In genomic region chr9:13467745-13468144, GRCm38 (mm10) we compare ENCODE assay signal across 27 mouse cellular contexts. TPM values are rescaled to one million over a fixed set of nuclear protein-coding genes. Genes with fewer than 3 reads are reported as not detected.
DNase-seq lines count a peak whose midpoint lies in the region; ATAC-seq and TF ChIP-seq lines count a peak whose summit lies in the region.
"Had no signal": no experiment of that assay in that cellular context is flagged by ENCODE, and none has a peak within 500 bp of the region (broad histone marks: within the 10 kb centered on the region; RNA-seq: fewer than 3 reads in every experiment).

No protein-coding gene starts in this region.

- H3K4me3 ChIP-seq in heart, adult 2 months, result no peak overlapping the region
- H3K4me3 ChIP-seq in kidney, adult 2 months (ENCODE audit: insufficient read depth, low read depth, low read length), result no peak overlapping the region
- no peak overlapping the region for H3K4me3 ChIP-seq in kidney, embryonic 14.5 days (ENCODE audit: low read length)
- H3K4me3 ChIP-seq: embryonic facial prominence, embryonic 12.5 days; hindbrain, embryonic 10.5 days; limb, embryonic 13.5 days; liver, embryonic 13.5 days had no signal

- TF ChIP-seq POLR2A in heart, adult 2 months (IDR thresholded peaks at IDR 0.05; ENCODE audit: insufficient read depth, low read depth, low read length), result no peak
- no peak for TF ChIP-seq POLR2A in kidney, adult 2 months (IDR thresholded peaks at IDR 0.05; ENCODE audit: low read depth, low read length)

- no peak overlapping the region for H3K9ac ChIP-seq in heart, adult 2 months (ENCODE audit: low read depth, low read length)
- H3K9ac ChIP-seq in kidney, embryonic 14.5 days (ENCODE audit: low read depth, low read length), result no peak overlapping the region
- H3K9ac ChIP-seq: embryonic facial prominence, embryonic 12.5 days; limb, embryonic 13.5 days; liver, embryonic 13.5 days; lung, embryonic 14.5 days had no signal

- no peaks in the 10 kb centered on the region for H3K27me3 ChIP-seq in heart, adult 2 months (ENCODE audit: control insufficient read depth, insufficient read depth, low read length)
- H3K27me3 ChIP-seq in kidney, adult 2 months (replicated peaks; ENCODE audit: control insufficient read depth, insufficient read depth, low read length), result no peaks in the 10 kb centered on the region
- H3K27me3 ChIP-seq in kidney, embryonic 14.5 days (ENCODE audit: control insufficient read depth, insufficient read depth, low read length), result no peaks in the 10 kb centered on the region
- H3K27me3 ChIP-seq: embryonic facial prominence, embryonic 12.5 days; limb, embryonic 13.5 days; liver, embryonic 13.5 days had no signal

- WGBS in heart, adult 2 months, result 80% methylated on average over 7 of the region's 7 CpGs
- WGBS in kidney, adult 2 months, result 46% methylated on average over 7 of the region's 7 CpGs
- 75% methylated on average over 7 of the region's 7 CpGs for WGBS in kidney, embryonic 14.5 days

- peak; percentile 75; the same call in 1 of the 2 replicates for ATAC-seq in kidney, embryonic 14.5 days (ENCODE audit: low FRiP score, low TSS enrichment)
- no peak for ATAC-seq in CD4-positive, CD25-positive, alpha-beta regulatory T cell, adult 4 months
- no peak for ATAC-seq in activated CD4-positive, CD25-positive, alpha-beta regulatory T cell, adult 4 months
- ATAC-seq: forebrain, embryonic 16.5 days; hindbrain, postnatal 0 days had no signal

- H3K4me1 ChIP-seq in heart, adult 2 months (ENCODE audit: control insufficient read depth, insufficient read depth, low read length), result peaks cover 28% of the 10 kb centered on the region
- H3K4me1 ChIP-seq in kidney, adult 2 months (ENCODE audit: control insufficient read depth, insufficient read depth, low read length), result peaks cover 11% of the 10 kb centered on the region; the same call in 1 of the 2 replicates
- peaks cover 13% of the 10 kb centered on the region for H3K4me1 ChIP-seq in kidney, embryonic 14.5 days (ENCODE audit: control insufficient read depth, insufficient read depth, low read length)

- H3K4me2 ChIP-seq in kidney, embryonic 14.5 days (replicated peaks; ENCODE audit: low read depth, low read length), result no peak overlapping the region
- H3K4me2 ChIP-seq: embryonic facial prominence, embryonic 12.5 days; limb, embryonic 13.5 days; liver, embryonic 13.5 days; lung, embryonic 14.5 days had no signal

- DNase-seq in heart, adult 2 months, result no peak
- no peak for DNase-seq in heart, adult 9 months (ENCODE audit: low spot score in 2 of 2)
- DNase-seq in kidney, adult 2 months, result peak; percentile 48
- DNase-seq in kidney, adult 8-10 months, result no peak
- DNase-seq in kidney, postnatal 36 days, result peak; percentile 34 to 39
- DNase-seq: adrenal gland, adult 2 months; cerebellum, adult 9-11 months; liver, embryonic 13.5 days; lung, embryonic 14.5 days; lung, postnatal 36 days; right cerebral cortex, postnatal 25 days had no signal

- no peak for TF ChIP-seq EP300 in heart, adult 2 months (IDR thresholded peaks at IDR 0.05; ENCODE audit: insufficient read depth, low read depth, low read length)

- intact Hi-C loops in heart, adult 2 months (cut with DNase I), result loop anchor here (2.0 kb wide), 2 partner anchors 107 to 171 kb away; partner anchors contain the start of gene Maml2

- peaks cover 25% of the 10 kb centered on the region for H3K36me3 ChIP-seq in heart, adult 2 months (ENCODE audit: control insufficient read depth, insufficient read depth, low read length)
- H3K36me3 ChIP-seq in kidney, adult 2 months (ENCODE audit: control insufficient read depth, insufficient read depth, low read length), result no peaks in the 10 kb centered on the region
- no peaks in the 10 kb centered on the region for H3K36me3 ChIP-seq in kidney, embryonic 14.5 days (ENCODE audit: control insufficient read depth, insufficient read depth, low read length)
- H3K36me3 ChIP-seq: embryonic facial prominence, embryonic 12.5 days; hindbrain, embryonic 10.5 days; limb, embryonic 13.5 days; liver, embryonic 13.5 days had no signal

- H3K27ac ChIP-seq in heart, adult 2 months, result peak overlapping the region; percentile 36; the same call in 1 of the 2 replicates
- no peak overlapping the region for H3K27ac ChIP-seq in kidney, adult 2 months (ENCODE audit: insufficient read depth, low read depth, low read length)
- 0 out of 2 replicates have a peak overlapping the region, but pooled peaks have one; percentile 51 for H3K27ac ChIP-seq in kidney, embryonic 14.5 days (ENCODE audit: low read depth, low read length)
- H3K27ac ChIP-seq: embryonic facial prominence, embryonic 12.5 days; hindbrain, embryonic 10.5 days; hindbrain, postnatal 0 days; limb, embryonic 13.5 days; liver, embryonic 13.5 days had no signal

- 0 out of 2 replicates have a peak, but pooled peaks cover 1% of the 10 kb centered on the region for H3K79me2 ChIP-seq in heart, adult 2 months (replicated peaks; ENCODE audit: control insufficient read depth, insufficient read depth, low read length)

- no peaks in the 10 kb centered on the region for H3K9me3 ChIP-seq in kidney, embryonic 14.5 days (ENCODE audit: control insufficient read depth, low read length)
- H3K9me3 ChIP-seq: embryonic facial prominence, embryonic 12.5 days; hindbrain, embryonic 10.5 days; limb, embryonic 13.5 days; liver, embryonic 13.5 days had no signal

- TF ChIP-seq CTCF in heart, adult 2 months (IDR thresholded peaks at IDR 0.05), result no peak
- TF ChIP-seq CTCF in kidney, adult 2 months (conservative IDR thresholded peaks at IDR 0.05; ENCODE audit: insufficient read depth, insufficient read length, low read depth, low read length), result no peak

RNA-seq across cellular contexts. Expression of gene Gm17571, which starts 21.2 kb away (rescaled TPM):
- not detected for total RNA-seq in heart, adult 2 months (2021)
- polyA plus RNA-seq in heart, adult 2 months (2012; rRNA removed), result not detected in 2 replicates
- polyA plus RNA-seq in kidney, adult 2 months (2012; rRNA removed), result not detected in 2 replicates
- polyA plus RNA-seq in kidney, embryonic 14.5 days (2014; fragmentation: Nextera tagmentation; extraction: Ambion mirVana), result not detected in 2 replicates
- not detected for polyA plus RNA-seq in CD4-positive, CD25-positive, alpha-beta regulatory T cell, adult 4 months (2017; shearing (Covaris generic))
- polyA plus RNA-seq in activated CD4-positive, CD25-positive, alpha-beta regulatory T cell, adult 4 months (2017; shearing (Covaris generic)), result not detected
- total RNA-seq: adrenal gland, adult 2 months; hindbrain, postnatal 0 days; layer of hippocampus, postnatal 25 days; left cerebral cortex, postnatal 14 days; midbrain, postnatal 0 days; neutrophil, adult 5-6 weeks had no signal
- polyA plus RNA-seq: adrenal gland, adult 2 months; cortical plate, adult 2 months; embryonic facial prominence, embryonic 12.5 days; forebrain, embryonic 16.5 days; gonadal fat pad, adult 2 months; hindbrain, embryonic 10.5 days; hindbrain, postnatal 0 days; large intestine, adult 2 months; limb, embryonic 13.5 days; liver, embryonic 13.5 days; lung, embryonic 14.5 days; midbrain, postnatal 0 days; testis, adult 2 months had no signal

Comparison
In these comparisons a context has a peak if more than half of its experiments do, and no peak if none do; other contexts are left out.
1. DNase-seq: peak in kidney, adult 2 months (single experiment) and kidney, postnatal 36 days (2 of 2); none in heart, adult 2 months (0 of 2), heart, adult 9 months (0 of 2) and kidney, adult 8-10 months (0 of 2).